Mouse (Mus musculus) erythroblast, embryonic 14.5 days (primary cell): ENCODE measurements around the gene Pld5. TPM values are rescaled to one million over a fixed set of nuclear protein-coding genes. Genes with fewer than 3 reads are reported as not detected.

Experiments
- H3K27me3 ChIP-seq: 2 replicates; pipeline ENCODE4 v1.6.1; 2012; ENCODE audit warnings: inconsistent platforms; ENCODE audit not compliant: control insufficient read depth
- H3K36me3 ChIP-seq: 2 replicates; pipeline ENCODE4 v1.6.1; 2012; ENCODE audit warnings: mild to moderate bottlenecking, inconsistent platforms; ENCODE audit not compliant: control insufficient read depth
- H3K4me1 ChIP-seq: 2 replicates; pipeline ENCODE4 v1.6.1; 2012; ENCODE audit warnings: inconsistent platforms; ENCODE audit not compliant: control insufficient read depth
- H3K4me3 ChIP-seq: replicated peaks from 2 replicates; pipeline ENCODE3; 2012; ENCODE audit warnings: moderate library complexity, mild to moderate bottlenecking, inconsistent platforms
- H3K9me3 ChIP-seq: 2 replicates; pipeline ENCODE4 v1.6.1; 2012; ENCODE audit warnings: low read length, inconsistent platforms, mixed read lengths; ENCODE audit not compliant: control insufficient read depth
- GATA1 ChIP-seq: IDR thresholded peaks from 2 replicates; pipeline ENCODE4 v1.6.1; 2012; ENCODE audit warnings: low read length, inconsistent platforms, mixed read lengths
- TAL1 ChIP-seq: IDR thresholded peaks from 3 replicates; pipeline ENCODE4 v1.6.1; 2012; ENCODE audit warnings: low read length, inconsistent platforms, mixed read lengths
- polyA plus RNA-seq: library from polyadenylated mRNA; stranded (reverse); fragments of >175 nt; gene quantifications from 2 replicates; pipeline ENCODE4 v1.2.3, GENCODE M21; 2012

Pld5 gene
- polyA plus RNA-seq, 1 experiment: not detected

GRCm38 (mm10) chr1:176115604-176116003, 159.5 kb downstream of the Pld5 start:
- Histone ChIP-seq H3K36me3 (no peaks in the 10 kb centered on the region), H3K9me3 (peaks cover 2% of the 10 kb centered on the region; the same call in 1 of the 2 replicates), H3K27me3 (no peaks in the 10 kb centered on the region), H3K4me3 (no peak overlapping the region), H3K4me1 (no peaks in the 10 kb centered on the region)
- no peak for TF ChIP-seq TAL1
- no peak for TF ChIP-seq GATA1

GRCm38 (mm10) chr1:176098685-176099320, 176.3 kb downstream of the Pld5 start:
- Histone ChIP-seq H3K36me3 (no peaks in the 10 kb centered on the region), H3K27me3 (no peaks in the 10 kb centered on the region), H3K9me3 (no peaks in the 10 kb centered on the region; the same call in 1 of the 2 replicates), H3K4me1 (no peaks in the 10 kb centered on the region), H3K4me3 (no peak overlapping the region)
- TF ChIP-seq TAL1: no peak
- no peak for TF ChIP-seq GATA1

GRCm38 (mm10) chr1:176092119-176092518, 183.0 kb downstream of the Pld5 start:
- Histone ChIP-seq H3K9me3 (no peaks in the 10 kb centered on the region), H3K4me3 (no peak overlapping the region), H3K4me1 (no peaks in the 10 kb centered on the region), H3K36me3 (no peaks in the 10 kb centered on the region), H3K27me3 (no peaks in the 10 kb centered on the region)
- TF ChIP-seq GATA1 (no peak), TAL1 (no peak)

GRCm38 (mm10) chr1:176089382-176089781, 185.7 kb downstream of the Pld5 start:
- H3K4me3 ChIP-seq: no peak overlapping the region
- H3K9me3 ChIP-seq: peaks cover 4% of the 10 kb centered on the region
- H3K36me3 ChIP-seq: no peaks in the 10 kb centered on the region

GRCm38 (mm10) chr1:176085952-176086648, 189.0 kb downstream of the Pld5 start:
- Histone ChIP-seq H3K4me3 (no peak overlapping the region), H3K36me3 (no peaks in the 10 kb centered on the region), H3K27me3 (no peaks in the 10 kb centered on the region), H3K4me1 (no peaks in the 10 kb centered on the region), H3K9me3 (peaks cover 4% of the 10 kb centered on the region)
- no peak for TF ChIP-seq TAL1
- TF ChIP-seq GATA1: no peak

More at GRCm38 (mm10) chr1:176089382-176089781, 185.7 kb downstream of the Pld5 start:
- Histone ChIP-seq H3K4me1 (no peaks in the 10 kb centered on the region), H3K27me3 (no peaks in the 10 kb centered on the region)
- TF ChIP-seq GATA1 (no peak), TAL1 (no peak)

GRCm38 (mm10) chr1:176082306-176082705, 192.8 kb downstream of the Pld5 start:
- no peak overlapping the region for H3K4me3 ChIP-seq
- H3K36me3 ChIP-seq: no peaks in the 10 kb centered on the region
- peaks cover 4% of the 10 kb centered on the region for H3K9me3 ChIP-seq
- TF ChIP-seq GATA1: no peak
- no peak for TF ChIP-seq TAL1
- H3K4me1 ChIP-seq: no peaks in the 10 kb centered on the region
- H3K27me3 ChIP-seq: no peaks in the 10 kb centered on the region

- Histone ChIP-seq H3K36me3 (no peaks in the 10 kb centered on the region), H3K9me3 (no peaks in the 10 kb centered on the region; the same call in 1 of the 2 replicates), H3K4me1 (no peaks in the 10 kb centered on the region), H3K27me3 (no peaks in the 10 kb centered on the region), H3K4me3 (no peak overlapping the region)
- no peak for TF ChIP-seq GATA1
- TF ChIP-seq TAL1: no peak
These were observed 194.1 kb downstream of the Pld5 start for GRCm38 (mm10) chr1:176080969-176081368.

GRCm38 (mm10) chr1:176078410-176078809, 196.7 kb downstream of the Pld5 start:
- TF ChIP-seq TAL1 (no peak), GATA1 (no peak)
- no peaks in the 10 kb centered on the region for H3K9me3 ChIP-seq
- no peak overlapping the region for H3K4me3 ChIP-seq
- no peaks in the 10 kb centered on the region for H3K4me1 ChIP-seq
- H3K27me3 ChIP-seq: no peaks in the 10 kb centered on the region
- no peaks in the 10 kb centered on the region for H3K36me3 ChIP-seq

GRCm38 (mm10) chr1:176076799-176077198, 198.3 kb downstream of the Pld5 start:
- Histone ChIP-seq H3K27me3 (no peaks in the 10 kb centered on the region), H3K9me3 (no peaks in the 10 kb centered on the region), H3K4me3 (no peak overlapping the region), H3K36me3 (no peaks in the 10 kb centered on the region), H3K4me1 (no peaks in the 10 kb centered on the region)
- no peak for TF ChIP-seq GATA1
- no peak for TF ChIP-seq TAL1

GRCm38 (mm10) chr1:176075810-176076209, 199.3 kb downstream of the Pld5 start:
- H3K4me1 ChIP-seq: no peaks in the 10 kb centered on the region
- no peak overlapping the region for H3K4me3 ChIP-seq
- no peaks in the 10 kb centered on the region for H3K36me3 ChIP-seq
- TF ChIP-seq TAL1 (no peak), GATA1 (no peak)
- H3K27me3 ChIP-seq: no peaks in the 10 kb centered on the region
- no peaks in the 10 kb centered on the region for H3K9me3 ChIP-seq
